Mouse (Mus musculus) MEL (cell line): Measurements from ENCODE around the gene D430041D05Rik.

Experiments used
- CHD1 ChIP-seq: IDR thresholded peaks from 2 replicates; pipeline ENCODE4 v1.6.1; 2012; ENCODE audit warnings: low read depth, mild to moderate bottlenecking, inconsistent platforms, low read length, improper control_type of control experiment
- CHD2 ChIP-seq: IDR thresholded peaks from 2 replicates; pipeline ENCODE4 v1.6.1; 2011; ENCODE audit warnings: low read length, improper control_type of control experiment
- CTCF ChIP-seq, 3 experiments: IDR thresholded peaks in 2 of 3; conservative IDR thresholded peaks in 1 of 3; 2 replicates each; pipeline ENCODE4 v1.5.1; 2011 to 2012; ENCODE audit warnings: low read length in 3 of 3, low read depth in 2 of 3, mild to moderate bottlenecking in 2 of 3, improper control_type of control experiment in 1 of 3, inconsistent platforms in 1 of 3, mixed read lengths in 1 of 3, moderate library complexity in 1 of 3; ENCODE audit not compliant: control insufficient read depth in 1 of 3, insufficient read depth in 1 of 3, poor library complexity in 1 of 3, severe bottlenecking in 1 of 3
- GATA1 ChIP-seq: IDR thresholded peaks from 2 replicates; pipeline ENCODE4 v1.6.1; 2011; ENCODE audit warnings: low read depth, low read length, improper control_type of control experiment
- HCFC1 ChIP-seq: IDR thresholded peaks from 2 replicates; pipeline ENCODE4 v1.6.1; 2012; ENCODE audit warnings: low read depth, mild to moderate bottlenecking, inconsistent platforms, low read length, improper control_type of control experiment, moderate library complexity
- JUND ChIP-seq: IDR thresholded peaks from 2 replicates; pipeline ENCODE4 v1.6.1; 2011; ENCODE audit warnings: low read depth, mild to moderate bottlenecking, improper control_type of control experiment, low read length
- MAFK ChIP-seq: IDR thresholded peaks from 2 replicates; pipeline ENCODE4 v1.6.1; 2011; ENCODE audit warnings: low read depth, mild to moderate bottlenecking, low read length, improper control_type of control experiment, borderline replicate concordance
- MAX ChIP-seq: IDR thresholded peaks from 2 replicates; pipeline ENCODE4 v1.6.1; 2011; ENCODE audit warnings: low read length, improper control_type of control experiment
- MYC ChIP-seq: IDR thresholded peaks from 2 replicates; pipeline ENCODE4 v1.6.1; 2011; ENCODE audit warnings: low read depth, mild to moderate bottlenecking, low read length, improper control_type of control experiment, moderate library complexity
- POLR2A ChIP-seq, 2 experiments: IDR thresholded peaks; 2 replicates each; pipeline ENCODE4 v1.6.1; 2011 to 2012; ENCODE audit warnings: low read length in 2 of 2, mild to moderate bottlenecking in 2 of 2, control low read depth in 1 of 2, improper control_type of control experiment in 1 of 2, low read depth in 1 of 2, moderate library complexity in 1 of 2; ENCODE audit not compliant: control insufficient read depth in 1 of 2, insufficient read depth in 1 of 2, poor library complexity in 1 of 2
- POLR2AphosphoS5 ChIP-seq: IDR thresholded peaks from 2 replicates; pipeline ENCODE4 v1.6.1; 2012; ENCODE audit warnings: low read depth, borderline replicate concordance, mild to moderate bottlenecking, inconsistent platforms, low read length, moderate library complexity, mixed read lengths
- TCF12 ChIP-seq: IDR thresholded peaks from 2 replicates; pipeline ENCODE4 v1.6.1; 2014; ENCODE audit warnings: low read depth, mild to moderate bottlenecking, inconsistent platforms, low read length, improper control_type of control experiment, moderate library complexity
- ZC3H11A ChIP-seq: IDR thresholded peaks from 2 replicates; pipeline ENCODE4 v1.6.1; 2012; ENCODE audit warnings: low read depth, mild to moderate bottlenecking, inconsistent platforms, low read length, improper control_type of control experiment
- ZNF384 ChIP-seq: IDR thresholded peaks from 2 replicates; pipeline ENCODE4 v1.6.1; 2012; ENCODE audit warnings: low read depth, mild to moderate bottlenecking, inconsistent platforms, low read length, improper control_type of control experiment

- TF ChIP-seq CTCF (IDR thresholded peaks at IDR 0.05 in 2 of 3, conservative IDR thresholded peaks at IDR 0.05 in 1 of 3; ENCODE audit: control insufficient read depth in 1 of 3, insufficient read depth in 1 of 3, low read depth in 2 of 3, low read length in 3 of 3, poor library complexity in 1 of 3, severe bottlenecking in 1 of 3) (no peak), GATA1 (no peak), CHD2 (no peak), POLR2AphosphoS5 (no peak), HCFC1 (no peak), TCF12 (no peak), POLR2A (IDR thresholded peaks at IDR 0.05; ENCODE audit: control insufficient read depth in 1 of 2, insufficient read depth in 1 of 2, low read depth in 1 of 2, low read length in 2 of 2, poor library complexity in 1 of 2) (no peak), MAFK (no peak), CHD1 (no peak), JUND (no peak), MAX (no peak), MYC (no peak), ZC3H11A (no peak), ZNF384 (no peak)
Observed at GRCm38 (mm10) chr2:104318259-104318658, 92.6 kb downstream of the D430041D05Rik start.
